Mouse (Mus musculus) MEL-GATA-1-ER (cell line): Measurements from ENCODE around the gene Unc13a.

Experiments
- DNase-seq: peaks from one replicate; pipeline ENCODE4 v3.0.0-alpha.2; 2012; ENCODE audit warnings: low read depth; ENCODE audit errors: extremely low read depth

Unc13a gene

DNA sequence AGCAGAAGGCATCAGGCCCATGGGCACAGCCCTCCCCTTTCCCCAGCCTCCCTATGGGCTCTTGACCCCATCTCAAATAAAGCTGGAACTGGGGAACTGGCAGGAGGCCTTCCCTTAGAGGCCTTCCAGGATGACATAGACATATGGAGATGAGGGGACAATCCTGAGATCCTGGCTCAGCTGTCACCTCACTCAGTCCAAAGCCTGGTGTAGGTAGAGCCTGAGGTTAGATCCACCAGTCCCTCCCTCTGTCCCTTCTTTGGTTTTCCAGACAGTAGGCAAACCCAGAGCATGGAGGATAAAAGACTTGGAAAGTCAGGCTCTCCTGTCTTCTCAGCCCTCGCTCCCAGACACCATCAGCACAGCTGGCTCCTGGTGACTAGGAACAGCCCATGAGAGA lies 4.7 kb downstream of the Unc13a start:
- no peak for DNase-seq

GRCm38 (mm10) chr8:71665331-71666130 lies 6.0 kb downstream of the Unc13a start:
- DNase-seq = peak; percentile 59

GRCm38 (mm10) chr8:71660325-71661120 lies 11.0 kb downstream of the Unc13a start:
- DNase-seq = peak; percentile 63

- no peak for DNase-seq
Measured at GRCm38 (mm10) chr8:71659751-71660150, 11.8 kb downstream of the Unc13a start.

DNA sequence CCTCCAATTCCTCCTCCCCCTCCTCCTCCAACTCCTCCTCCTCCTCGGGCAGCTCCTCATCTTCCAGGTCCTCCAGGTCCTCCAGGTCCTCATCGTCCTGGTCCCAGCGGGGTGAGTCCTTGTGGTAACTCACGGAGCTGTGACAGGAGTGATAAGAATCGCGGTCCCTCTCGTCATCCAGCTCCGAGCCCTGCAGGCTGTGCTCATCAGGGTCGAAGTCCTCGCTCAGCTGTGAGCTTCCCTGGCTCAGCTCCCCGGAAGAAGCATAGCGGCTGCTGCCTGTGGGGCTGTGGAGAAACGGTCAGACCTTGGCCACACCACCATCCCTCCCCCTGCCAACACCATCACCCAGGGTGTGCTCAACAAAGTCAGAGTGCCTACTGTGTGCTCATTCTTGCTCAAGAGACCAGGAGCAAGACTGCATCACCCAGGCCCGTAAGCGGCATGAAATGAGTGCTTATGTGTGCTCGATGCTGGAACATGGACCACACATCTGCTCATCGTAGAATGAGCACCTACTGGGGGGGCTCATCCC lies 13.0 kb downstream of the Unc13a start:
- DNase-seq = no peak

DNA sequence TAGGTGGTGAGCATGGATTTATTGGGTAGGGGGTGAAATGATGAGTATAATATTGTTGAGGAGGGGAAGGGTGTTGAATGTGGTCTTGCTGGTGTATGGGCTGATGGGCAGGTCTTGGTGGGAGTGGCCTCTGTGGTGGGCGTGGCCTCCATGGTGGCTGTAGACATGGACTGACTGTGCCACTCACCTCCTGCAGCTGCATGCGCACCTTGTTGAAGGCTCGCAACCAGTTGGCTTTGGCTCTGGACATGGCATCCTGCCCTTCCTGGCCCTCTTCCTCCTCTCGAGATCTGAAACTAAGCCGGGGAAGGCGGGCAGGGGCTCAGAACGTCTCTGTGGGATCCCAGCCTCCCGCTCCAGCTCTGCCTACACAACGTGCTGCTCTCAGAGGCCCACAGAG lies 13.7 kb downstream of the Unc13a start:
- no peak for DNase-seq

- no peak for DNase-seq
Measured at GRCm38 (mm10) chr8:71654600-71654999, 17.0 kb downstream of the Unc13a start.

- DNase-seq = no peak
Measured at GRCm38 (mm10) chr8:71645510-71645909, 26.0 kb downstream of the Unc13a start.

GRCm38 (mm10) chr8:71639318-71639717 lies 32.2 kb downstream of the Unc13a start:
- DNase-seq = no peak

- no peak for DNase-seq
Measured at GRCm38 (mm10) chr8:71638321-71638720, 33.2 kb downstream of the Unc13a start.

DNA sequence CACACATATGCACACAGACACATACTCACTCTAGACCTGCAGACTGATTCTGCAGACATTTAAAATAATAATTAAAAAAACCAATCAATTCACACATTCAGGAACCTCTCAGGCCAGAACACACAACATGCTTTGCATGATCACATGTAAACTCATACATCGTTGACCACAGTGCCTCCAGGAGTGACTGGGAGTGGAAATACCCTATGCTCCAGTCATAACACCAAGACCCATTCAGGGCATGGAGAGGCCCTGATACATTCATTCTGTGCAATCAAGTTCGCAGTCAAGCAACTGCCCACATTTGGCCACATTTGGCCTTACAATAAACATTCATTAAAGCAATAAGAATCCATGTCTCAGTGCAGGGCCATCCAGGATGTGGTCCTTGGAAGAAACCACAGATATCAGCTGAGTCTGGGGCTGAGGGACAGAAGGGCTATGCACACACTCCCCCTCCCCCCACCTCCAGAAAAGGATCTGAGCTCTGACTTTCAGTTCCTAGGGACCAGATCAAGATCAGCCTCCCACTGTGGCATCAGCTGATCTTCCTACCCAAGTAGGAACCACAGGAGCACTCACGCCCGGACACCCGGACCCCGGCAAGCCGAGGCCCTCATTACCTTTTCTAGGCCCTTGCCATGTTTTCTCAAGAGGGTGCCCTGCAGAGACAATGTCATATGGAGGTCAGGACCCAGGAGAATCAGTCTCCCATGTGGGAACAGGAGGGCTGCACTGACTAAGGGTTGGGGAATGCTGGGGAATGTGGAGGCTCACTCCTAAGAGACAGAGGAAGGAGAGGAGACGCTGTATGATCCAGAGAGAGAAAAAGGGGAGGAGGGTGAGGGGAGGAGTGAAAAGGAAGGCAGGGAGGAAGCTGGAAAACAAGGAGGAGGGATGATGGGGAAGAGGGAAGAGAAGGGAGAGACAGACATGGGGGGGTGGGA lies 34.1 kb downstream of the Unc13a start:
- no peak for DNase-seq

DNA sequence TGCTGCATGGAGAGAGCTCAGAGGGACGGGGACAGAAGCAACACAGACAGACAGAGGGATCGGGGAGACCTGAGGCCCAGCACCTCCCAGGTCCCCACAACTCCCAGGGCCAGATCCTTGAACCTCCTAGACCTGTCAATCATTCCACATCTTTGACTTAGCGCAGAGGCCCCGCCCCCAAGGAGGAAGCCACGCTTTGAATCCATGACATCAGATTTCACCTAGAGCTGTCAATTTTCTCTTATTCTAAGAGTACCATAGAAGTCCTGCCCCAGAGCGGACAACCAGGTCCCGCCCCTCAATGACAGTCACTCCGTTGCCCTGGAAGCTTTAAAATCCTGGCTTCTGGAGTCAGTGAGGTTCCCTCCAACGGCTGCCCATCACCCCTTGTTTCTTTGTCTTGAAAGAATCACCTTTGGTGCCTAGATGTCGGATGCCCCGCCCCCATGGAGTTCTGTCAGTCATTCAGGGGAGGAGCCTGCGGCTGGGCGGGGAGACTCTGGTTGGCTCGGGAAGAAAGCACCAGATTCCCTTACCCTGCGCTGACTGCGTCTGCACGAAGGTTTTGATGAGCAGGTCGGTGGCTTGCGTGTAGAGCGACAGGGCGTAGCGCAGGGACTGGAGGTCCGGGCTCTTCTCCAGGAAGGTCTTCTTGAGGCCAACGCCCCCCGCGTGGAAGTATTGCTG lies 37.4 kb downstream of the Unc13a start:
- DNase-seq = peak; percentile 66

- DNase-seq = peak; percentile 26
Measured at GRCm38 (mm10) chr8:71633164-71633563, 38.4 kb downstream of the Unc13a start.

DNA sequence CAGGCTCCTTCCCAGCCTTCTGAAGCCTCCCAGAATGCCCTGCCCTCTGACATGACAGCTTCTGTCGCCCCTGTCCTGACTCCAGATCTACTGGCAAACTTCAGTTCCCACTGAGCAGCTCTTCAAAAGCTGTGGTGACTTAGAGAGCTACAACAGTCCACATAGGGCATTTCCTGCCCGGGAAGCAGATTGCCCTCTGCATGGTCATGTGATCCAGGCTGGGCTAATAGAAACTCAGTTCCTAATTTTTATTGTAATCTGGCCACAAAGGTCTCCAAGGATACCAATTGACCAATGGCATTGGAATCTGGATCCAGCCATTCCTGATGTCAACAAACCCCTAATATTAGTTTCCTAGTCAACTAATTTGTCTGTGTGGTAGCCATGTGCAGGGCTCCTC lies 39.7 kb downstream of the Unc13a start:
- peak; percentile 23 for DNase-seq

GRCm38 (mm10) chr8:71630761-71631160 lies 40.8 kb downstream of the Unc13a start:
- DNase-seq = no peak

- peak; percentile 60 for DNase-seq
Measured at GRCm38 (mm10) chr8:71629781-71630212, 41.8 kb downstream of the Unc13a start.

GRCm38 (mm10) chr8:71629096-71629697 lies 42.4 kb downstream of the Unc13a start:
- DNase-seq = peak; percentile 67

GRCm38 (mm10) chr8:71628396-71629095 lies 43.0 kb downstream of the Unc13a start:
- peak; percentile 25 for DNase-seq
